Mouse (Mus musculus) R1 (cell line): ENCODE measurements around the gene Mapkapk2.
A peak's percentile ranks its signal among the peaks of the same experiment; 100 is the strongest.
"Not testable (repeated sequence)": the region's sequence is repeated elsewhere in the genome, so short reads cannot be mapped to it uniquely, and the experiment has no call there.

Source experiments
- DNase-seq: peaks from one replicate; pipeline ENCODE4 v3.0.0-alpha.2; 2018; ENCODE audit warnings: low read depth, low spot score

Gene Mapkapk2

GRCm38 (mm10) chr1:131097700-131098094 is at the start of gene Mapkapk2:
TSS of gene Mapkapk2 (minus strand) at chr1:131097826.
- peak; percentile 93 for DNase-seq

- peak; percentile 89 for DNase-seq
These were observed 48.6 kb upstream of the Mapkapk2 start for GRCm38 (mm10) chr1:131146181-131146614.

GRCm38 (mm10) chr1:131145222-131145621 is 47.6 kb upstream of the Mapkapk2 start:
- not testable (repeated sequence) for DNase-seq

GRCm38 (mm10) chr1:131142472-131142871 is 44.8 kb upstream of the Mapkapk2 start:
- DNase-seq: no peak

- no peak for DNase-seq
These were observed 43.8 kb upstream of the Mapkapk2 start for GRCm38 (mm10) chr1:131141449-131141848.

GRCm38 (mm10) chr1:131139102-131140095 is 41.8 kb upstream of the Mapkapk2 start:
- DNase-seq: peak; percentile 98

- DNase-seq: peak; percentile 94
These were observed 40.8 kb upstream of the Mapkapk2 start, which contains the start of gene Dyrk3 for GRCm38 (mm10) chr1:131138191-131139016. TSS of gene Dyrk3 (minus strand) at chr1:131138340.

GRCm38 (mm10) chr1:131137717-131138118 is 40.1 kb upstream of the Mapkapk2 start:
- DNase-seq: no peak

- peak; percentile 46 for DNase-seq
These were observed 39.5 kb upstream of the Mapkapk2 start for GRCm38 (mm10) chr1:131137111-131137510.

GRCm38 (mm10) chr1:131135960-131136629 is 38.5 kb upstream of the Mapkapk2 start:
- no peak for DNase-seq

GRCm38 (mm10) chr1:131134942-131135522 is 37.4 kb upstream of the Mapkapk2 start:
- DNase-seq: no peak

GRCm38 (mm10) chr1:131134231-131134630 is 36.6 kb upstream of the Mapkapk2 start:
- DNase-seq: no peak

- peak; percentile 34 for DNase-seq
These were observed 28.5 kb upstream of the Mapkapk2 start for GRCm38 (mm10) chr1:131125987-131126744.

- DNase-seq: no peak
These were observed 26.1 kb upstream of the Mapkapk2 start for GRCm38 (mm10) chr1:131123522-131124265.

GRCm38 (mm10) chr1:131121987-131122386 is 24.4 kb upstream of the Mapkapk2 start:
- DNase-seq: peak; percentile 64

GRCm38 (mm10) chr1:131119026-131119425 is 21.4 kb upstream of the Mapkapk2 start:
- DNase-seq: peak; percentile 28

- no peak for DNase-seq
These were observed 20.9 kb upstream of the Mapkapk2 start for GRCm38 (mm10) chr1:131118530-131118929.

- DNase-seq: no peak
These were observed 18.9 kb upstream of the Mapkapk2 start for GRCm38 (mm10) chr1:131116430-131117011.

GRCm38 (mm10) chr1:131115932-131116331 is 18.3 kb upstream of the Mapkapk2 start:
- peak; percentile 70 for DNase-seq
